Mouse (Mus musculus) liver, postnatal 0 days (tissue): ENCODE results near the gene Ak5.

Source experiments
- CTCF ChIP-seq: sonication (generic); IDR thresholded peaks from 2 replicates; pipeline ENCODE4 v1.5.1; 2016; ENCODE audit warnings: antibody characterized with exemption, low read depth
- EP300 ChIP-seq: IDR thresholded peaks from 2 replicates; pipeline ENCODE4 v1.6.1; 2016; ENCODE audit warnings: antibody characterized with exemption, low read depth, mild to moderate bottlenecking

DNA sequence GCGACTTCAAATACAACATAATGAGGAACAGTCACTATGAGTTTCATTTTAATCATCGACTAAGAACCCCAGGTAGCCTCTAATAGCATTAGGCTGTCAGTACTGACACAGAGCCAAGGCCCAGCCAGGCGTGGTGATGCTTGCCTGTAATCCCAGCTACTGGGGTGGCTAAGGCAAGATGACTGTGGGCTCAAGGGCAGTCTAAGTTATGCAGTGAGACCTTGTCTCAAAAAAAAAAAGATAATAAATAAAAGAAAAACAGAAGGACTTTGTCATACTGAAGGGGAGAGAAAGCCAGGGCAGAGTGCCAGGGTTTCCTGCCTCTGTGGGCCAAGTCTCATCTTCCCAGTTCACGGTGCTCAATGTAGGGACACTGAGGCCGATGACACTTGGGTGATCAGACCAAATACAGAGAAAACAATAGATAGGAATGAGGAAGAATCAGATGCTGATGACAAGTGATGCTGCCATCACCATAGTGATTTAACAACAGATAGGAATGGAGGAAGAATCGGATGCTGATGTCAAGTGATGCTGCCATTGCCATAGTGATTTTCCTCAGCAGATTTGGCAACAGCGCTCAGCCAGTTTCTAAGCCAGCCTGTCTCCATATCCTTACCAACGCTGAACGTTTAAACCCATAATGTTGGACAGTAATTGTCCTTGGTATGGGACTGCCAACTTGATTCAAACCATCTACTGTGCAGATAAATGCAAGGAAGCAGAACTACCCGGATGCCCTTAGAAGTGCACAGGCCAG lies 42.9 kb downstream of the Ak5 start:
- no peak for TF ChIP-seq CTCF
- no peak for TF ChIP-seq EP300
